Mouse (Mus musculus): Measurements from ENCODE around the gene Olfr1217. TPM values are rescaled to one million over a fixed set of nuclear protein-coding genes. Genes with fewer than 3 reads are reported as not detected.
"Not testable (repeated sequence)": the region's sequence is repeated elsewhere in the genome, so short reads cannot be mapped to it uniquely, and the experiment has no call there.

Gene Olfr1217
- not detected for total RNA-seq (2021)
- long read RNA-seq, experiment 1 = 0 reads
- long read RNA-seq, experiment 2 = 0 reads

GRCm38 (mm10) chr2:89031965-89032364 lies at the start of gene Olfr1217:
Olfr1217 (minus strand) TSS chr2:89032065.
- no peak for DNase-seq (ENCODE audit: low spot score in 2 of 2)

GRCm38 (mm10) chr2:89081487-89081886 lies 49.6 kb upstream of the Olfr1217 start:
- DNase-seq (ENCODE audit: low spot score in 2 of 2) = no peak

- DNase-seq (ENCODE audit: low spot score in 2 of 2) = no peak
These were observed 29.2 kb upstream of the Olfr1217 start, which contains the start of gene Olfr1218 for GRCm38 (mm10) chr2:89061087-89061486. Olfr1218 (minus strand) TSS chr2:89061187.

- not testable (repeated sequence) for DNase-seq (ENCODE audit: low spot score in 2 of 2)
These were observed 10.4 kb downstream of the Olfr1217 start for GRCm38 (mm10) chr2:89021436-89021835.

- DNase-seq (ENCODE audit: low spot score in 2 of 2) = no peak
These were observed 13.6 kb downstream of the Olfr1217 start, which contains the start of gene Olfr1216 for GRCm38 (mm10) chr2:89018240-89018639. Olfr1216 (minus strand) TSS chr2:89018340.

GRCm38 (mm10) chr2:89006873-89007272 lies 25.0 kb downstream of the Olfr1217 start, which contains the start of gene Olfr1215:
Olfr1215 (minus strand) TSS chr2:89006973.
- DNase-seq (ENCODE audit: low spot score in 2 of 2) = no peak

- no peak for DNase-seq (ENCODE audit: low spot score in 2 of 2)
These were observed 39.3 kb downstream of the Olfr1217 start, which contains the start of gene Olfr1214 for GRCm38 (mm10) chr2:88992553-88992952. Olfr1214 (minus strand) TSS chr2:88992653.

GRCm38 (mm10) chr2:88980181-88980580 lies 51.7 kb downstream of the Olfr1217 start, which contains the start of gene Gm13762:
Gm13762 (minus strand) TSS chr2:88980281.
- DNase-seq (ENCODE audit: low spot score in 2 of 2) = no peak

Other genes starting within 250 kb of the Olfr1217 start
- not detected for gene Olfr1201, start 239.0 kb downstream of the Olfr1217 start, total RNA-seq (2021)
- not detected for gene Olfr1202, start 217.6 kb downstream of the Olfr1217 start, total RNA-seq (2021)
- gene Olfr1205, start 202.3 kb downstream of the Olfr1217 start, total RNA-seq (2021) = not detected
- not detected for gene Olfr1204, start 182.8 kb downstream of the Olfr1217 start, total RNA-seq (2021)
- gene Olfr1206, start 168.8 kb downstream of the Olfr1217 start, total RNA-seq (2021) = not detected
- not detected for gene Olfr1208, start 129.8 kb downstream of the Olfr1217 start, total RNA-seq (2021)
- not detected for gene Olfr1209, start 116.9 kb downstream of the Olfr1217 start, total RNA-seq (2021)
- gene Olfr1211, start 94.0 kb downstream of the Olfr1217 start, total RNA-seq (2021) = not detected
- gene Olfr1212, start 78.1 kb downstream of the Olfr1217 start, total RNA-seq (2021) = not detected
- not detected for gene Gm13762, start 51.8 kb downstream of the Olfr1217 start, total RNA-seq (2021)
- gene Olfr1214, start 39.4 kb downstream of the Olfr1217 start, total RNA-seq (2021) = not detected
- not detected for gene Olfr1215, start 25.1 kb downstream of the Olfr1217 start, total RNA-seq (2021)
- not detected for gene Olfr1216, start 13.7 kb downstream of the Olfr1217 start, total RNA-seq (2021)
- gene Olfr1218, start 29.1 kb upstream of the Olfr1217 start, total RNA-seq (2021) = not detected
- not detected for gene Olfr1219, start 51.4 kb upstream of the Olfr1217 start, total RNA-seq (2021)
- gene Olfr1220, start 74.8 kb upstream of the Olfr1217 start, total RNA-seq (2021) = not detected
- gene Olfr1221, start 85.2 kb upstream of the Olfr1217 start, total RNA-seq (2021) = not detected
- not detected for gene Olfr1222, start 101.0 kb upstream of the Olfr1217 start, total RNA-seq (2021)
- not detected for gene Olfr1223, start 119.5 kb upstream of the Olfr1217 start, total RNA-seq (2021)
- not detected for gene Olfr1224-ps1, start 132.0 kb upstream of the Olfr1217 start, total RNA-seq (2021)
- gene Olfr1225, start 142.6 kb upstream of the Olfr1217 start, total RNA-seq (2021) = not detected
- not detected for gene Olfr1226, start 168.0 kb upstream of the Olfr1217 start, total RNA-seq (2021)
- not detected for gene Olfr1228, start 222.0 kb upstream of the Olfr1217 start, total RNA-seq (2021)